Mouse (Mus musculus) naive thymus-derived CD4-positive, alpha-beta T cell, adult 5 months (primary cell): Measurements from ENCODE around the gene Ccdc194. TPM values are rescaled to one million over a fixed set of nuclear protein-coding genes. Genes with fewer than 3 reads are reported as not detected.

Experiments
- polyA plus RNA-seq: library from polyadenylated mRNA; unstranded; fragments of 100-300 nt; shearing (Covaris generic); gene quantifications from one replicate; pipeline ENCODE4 v1.2.1, GENCODE M21; 2017

Gene Ccdc194
- not detected for polyA plus RNA-seq

GRCm38 (mm10) chr8:71525226-71526050 is at the start of gene Ccdc194:
TSS of gene Ccdc194 (minus strand) at chr8:71525711.

DNA sequence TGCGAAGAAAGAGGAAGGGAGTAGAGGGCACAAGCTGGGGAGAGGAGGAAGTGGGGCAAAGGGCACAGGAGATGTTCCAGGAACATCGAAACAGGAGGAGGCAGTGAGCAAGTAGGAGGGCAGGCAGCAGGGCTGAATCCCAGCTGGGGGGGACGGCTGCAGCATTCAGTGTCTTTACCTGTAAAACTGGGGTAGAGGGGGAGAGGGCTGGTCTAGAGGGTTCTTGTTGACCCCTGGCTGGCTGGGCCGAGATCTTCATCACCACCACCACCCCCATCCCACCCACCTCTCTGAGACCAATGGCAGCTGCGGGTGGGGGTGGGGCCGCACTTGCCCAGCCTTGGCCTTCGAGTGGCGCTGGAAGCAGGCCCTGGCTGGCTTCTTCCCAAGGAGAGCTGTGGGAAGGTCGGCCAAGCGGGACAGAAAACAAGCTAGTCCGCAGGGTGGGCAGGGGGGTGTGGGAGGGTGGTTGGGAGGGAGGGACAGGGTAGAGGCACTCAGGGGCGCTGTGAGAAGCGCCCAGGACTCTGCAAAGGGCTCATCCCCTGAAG is 43.0 kb upstream of the Ccdc194 start, which contains the start of gene Slc27a1:
TSS of gene Slc27a1 (plus strand) at position 496 of the 551 bp plus-strand sequence.

GRCm38 (mm10) chr8:71566501-71566900 is 41.0 kb upstream of the Ccdc194 start, which contains the start of gene Nxnl1:
TSS of gene Nxnl1 (minus strand) at chr8:71566601.

DNA sequence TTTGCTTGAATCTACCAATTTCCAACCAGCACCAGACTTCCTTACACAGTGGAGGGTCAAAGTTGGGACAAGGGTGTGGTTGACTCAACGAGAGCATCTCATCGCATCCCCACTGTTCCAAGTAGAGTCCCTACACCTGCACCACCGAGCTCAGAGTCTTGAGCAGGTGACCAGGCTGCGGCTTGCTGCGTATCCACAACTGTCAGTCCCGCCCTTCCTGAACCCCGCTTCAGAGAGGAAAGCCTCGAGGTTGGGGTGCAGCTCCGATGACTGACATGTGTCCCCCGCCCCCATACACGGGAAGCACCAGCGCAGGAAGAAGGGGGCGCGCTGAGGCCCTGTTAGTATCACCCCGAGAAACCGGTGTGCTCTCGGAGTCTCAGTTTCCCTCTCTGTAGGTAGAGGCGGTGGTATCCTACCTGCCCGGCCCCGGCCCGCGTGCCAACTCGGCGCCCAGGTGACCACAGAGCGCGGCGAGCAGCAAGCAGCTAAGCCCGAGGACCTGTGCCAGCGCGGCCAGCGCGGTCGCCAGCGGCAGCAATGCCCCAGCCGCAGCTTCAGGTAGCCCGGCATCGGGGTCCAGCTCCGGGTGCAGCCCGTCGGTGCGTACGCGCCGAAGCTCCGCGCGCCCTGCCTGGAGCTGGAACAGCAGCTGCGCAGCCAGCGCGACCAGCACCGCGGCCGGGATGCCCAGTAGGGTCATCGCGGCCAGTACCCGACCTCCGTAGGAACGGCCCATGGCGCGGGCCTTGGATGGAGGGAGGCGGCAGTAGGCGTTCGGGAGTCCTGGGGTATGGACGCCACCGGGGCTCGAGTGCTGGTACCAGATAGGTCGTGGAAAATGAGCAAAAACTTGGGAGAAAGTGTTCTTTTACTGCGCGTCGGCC is 32.8 kb upstream of the Ccdc194 start, which contains the start of gene Tmem221:
TSS of gene Tmem221 (minus strand) at position 801 of the 887 bp plus-strand sequence.

DNA sequence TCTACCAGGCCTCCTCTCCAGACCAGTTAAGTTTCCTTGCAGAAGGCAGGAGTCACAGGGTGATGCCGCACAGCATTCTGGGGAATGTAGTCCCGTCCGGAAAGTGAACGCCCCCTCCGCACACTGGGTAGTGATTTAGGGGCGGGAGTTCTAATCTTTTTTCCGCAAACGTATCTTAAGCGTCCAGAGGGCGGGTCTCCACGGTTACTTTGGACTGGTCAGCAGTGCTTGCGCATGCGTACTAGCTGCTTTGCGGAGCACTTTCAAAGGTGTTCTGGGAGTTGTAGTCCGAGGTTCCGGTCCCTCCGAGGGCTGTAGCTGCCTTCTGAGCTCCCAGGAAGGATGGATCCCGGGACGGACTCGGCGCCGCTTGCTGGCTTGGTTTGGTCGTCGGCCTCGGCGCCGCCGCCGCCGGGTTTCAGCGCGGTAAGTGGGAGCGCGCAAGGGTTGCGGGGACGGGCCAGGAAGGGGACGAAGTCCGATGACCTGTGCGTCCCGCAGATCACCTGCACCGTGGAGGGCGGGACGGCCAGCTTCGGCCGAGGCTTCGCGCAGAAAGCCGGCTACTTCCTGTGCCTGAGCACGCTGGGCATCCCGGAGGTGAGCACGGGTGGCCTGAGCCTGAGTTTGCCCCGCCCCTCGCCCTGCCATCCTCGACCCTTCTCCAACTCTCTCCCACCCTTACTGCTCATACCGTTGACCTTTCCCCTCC is 17.3 kb upstream of the Ccdc194 start, which contains the start of gene Mvb12a:
TSS of gene Mvb12a (plus strand) at position 291 of the 712 bp plus-strand sequence.

DNA sequence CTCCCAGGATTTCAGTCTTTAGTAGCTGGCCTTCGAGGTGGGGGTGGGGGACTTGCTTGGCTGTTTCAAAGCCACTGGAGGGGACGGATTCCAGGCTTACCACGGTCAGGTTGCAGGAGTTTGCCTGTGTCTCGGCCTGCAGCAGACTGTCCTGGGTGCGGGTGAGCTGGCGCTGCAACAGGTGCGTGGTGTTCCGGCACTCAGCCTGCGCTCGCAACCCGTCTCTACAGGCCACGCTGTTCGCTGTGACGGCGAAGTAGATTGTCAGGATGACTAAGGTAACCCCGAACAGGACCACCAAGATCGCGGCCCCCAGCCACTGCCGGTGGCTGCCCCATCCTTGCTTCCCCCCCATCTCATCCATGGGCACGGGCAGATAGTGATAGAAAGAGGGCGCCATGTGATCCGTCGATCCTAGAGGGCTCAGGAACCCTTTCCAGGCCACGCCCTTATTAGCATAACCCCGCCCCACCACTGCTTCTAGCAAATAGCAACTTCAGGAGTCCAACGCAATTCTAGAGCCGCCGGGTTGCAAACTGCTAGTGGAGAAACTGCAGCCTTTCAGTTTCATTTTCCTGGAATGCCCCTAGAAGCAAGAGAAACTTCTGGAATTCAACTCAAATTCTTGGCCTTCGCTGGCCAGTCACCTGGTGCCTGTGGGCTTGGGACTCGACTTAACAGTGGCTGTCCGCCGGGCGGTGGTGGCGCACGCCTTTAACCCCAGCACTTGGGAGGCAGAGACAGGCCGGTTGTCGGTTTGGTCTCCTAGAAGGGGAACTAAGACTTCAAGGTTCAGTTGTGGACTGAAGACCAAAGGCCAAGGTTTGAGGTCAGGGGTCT is 11.7 kb upstream of the Ccdc194 start, which contains the start of gene Bst2:
TSS of gene Bst2 (minus strand) at position 429 of the 840 bp plus-strand sequence.

DNA sequence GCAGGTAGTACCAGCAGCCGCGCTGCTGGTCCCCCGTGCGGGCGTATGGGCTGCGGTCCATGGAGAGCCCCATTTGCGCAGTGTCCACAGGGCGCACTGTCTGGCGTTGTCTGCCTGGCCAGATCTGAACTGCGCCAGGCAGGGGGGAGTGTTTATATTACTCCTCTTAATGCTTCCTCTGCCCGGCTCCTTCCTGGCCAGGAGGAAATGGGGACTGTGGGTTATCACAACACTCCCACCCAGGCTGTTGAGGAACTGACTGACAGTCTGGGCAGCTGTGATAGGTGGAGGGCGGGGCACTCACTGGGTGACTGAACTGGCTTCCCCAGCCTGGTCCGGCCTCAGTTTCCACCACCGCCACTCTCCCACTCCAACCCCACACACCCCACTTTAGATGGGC is 13.9 kb downstream of the Ccdc194 start, which contains the start of gene Plvap:
TSS of gene Plvap (minus strand) at position 109 of the 400 bp plus-strand sequence.

GRCm38 (mm10) chr8:71487691-71488445 is 37.6 kb downstream of the Ccdc194 start, which contains the start of gene Gtpbp3:
TSS of gene Gtpbp3 (plus strand) at chr8:71488103.

GRCm38 (mm10) chr8:71485142-71486135 is 40.1 kb downstream of the Ccdc194 start, which contains the start of gene Ano8:
TSS of gene Ano8 (minus strand) at chr8:71485963.

Other genes with a start within 250 kb of the Ccdc194 start
- gene Use1, start 158.9 kb downstream of the Ccdc194 start, polyA plus RNA-seq, result 230 TPM
- gene Ocel1, start 154.4 kb downstream of the Ccdc194 start, polyA plus RNA-seq, result 22.9 TPM
- gene Nr2f6, start 143.8 kb downstream of the Ccdc194 start, polyA plus RNA-seq, result 2.9 TPM
- 0.24 TPM for gene Ushbp1, start 129.9 kb downstream of the Ccdc194 start, polyA plus RNA-seq
- 70.3 TPM for gene Babam1, start 128.8 kb downstream of the Ccdc194 start, polyA plus RNA-seq
- 0.21 TPM for gene Ankle1, start 119.7 kb downstream of the Ccdc194 start, polyA plus RNA-seq
- gene Abhd8, start 62.1 kb downstream of the Ccdc194 start, polyA plus RNA-seq, result 93.0 TPM
- gene Mrpl34, start 60.8 kb downstream of the Ccdc194 start, polyA plus RNA-seq, result 41.6 TPM
- gene Dda1, start 56.5 kb downstream of the Ccdc194 start, polyA plus RNA-seq, result 153 TPM
- 14.2 TPM for gene Ano8, start 39.7 kb downstream of the Ccdc194 start, polyA plus RNA-seq
- 5.4 TPM for gene Gtpbp3, start 37.6 kb downstream of the Ccdc194 start, polyA plus RNA-seq
- gene Plvap, start 14.0 kb downstream of the Ccdc194 start, polyA plus RNA-seq, result not detected
- gene Bst2, start 11.7 kb upstream of the Ccdc194 start, polyA plus RNA-seq, result 71.8 TPM
- 44.2 TPM for gene Mvb12a, start 17.2 kb upstream of the Ccdc194 start, polyA plus RNA-seq
- 1.5 TPM for gene Tmem221, start 33.2 kb upstream of the Ccdc194 start, polyA plus RNA-seq
- 0.25 TPM for gene Nxnl1, start 40.9 kb upstream of the Ccdc194 start, polyA plus RNA-seq
- 8.1 TPM for gene Slc27a1, start 43.2 kb upstream of the Ccdc194 start, polyA plus RNA-seq
- gene Pgls, start 66.5 kb upstream of the Ccdc194 start, polyA plus RNA-seq, result 79.0 TPM
- gene Fam129c, start 71.9 kb upstream of the Ccdc194 start, polyA plus RNA-seq, result 2.7 TPM
- 49.3 TPM for gene Colgalt1, start 85.3 kb upstream of the Ccdc194 start, polyA plus RNA-seq
- 0.44 TPM for gene Unc13a, start 146.0 kb upstream of the Ccdc194 start, polyA plus RNA-seq
- gene Jak3, start 150.6 kb upstream of the Ccdc194 start, polyA plus RNA-seq, result 78.2 TPM
- 28.9 TPM for gene Insl3, start 163.5 kb upstream of the Ccdc194 start, polyA plus RNA-seq
- 1.6 TPM for gene B3gnt3, start 176.1 kb upstream of the Ccdc194 start, polyA plus RNA-seq
- 144 TPM for gene Fcho1, start 200.0 kb upstream of the Ccdc194 start, polyA plus RNA-seq